Mouse (Mus musculus) activated CD4-positive, CD25-positive, alpha-beta regulatory T cell, adult 4 months (primary cell): ENCODE data around the gene Vash1. TPM values are rescaled to one million over a fixed set of nuclear protein-coding genes. Genes with fewer than 3 reads are reported as not detected.
A peak's percentile ranks its signal among the peaks of the same experiment; 100 is the strongest.

ENCODE experiments used
- ATAC-seq: one replicate; pipeline ENCODE4 v1.8.0; 2017
- polyA plus RNA-seq, 2 experiments: library from polyadenylated mRNA; unstranded; fragments of 100-300 nt; shearing (Covaris generic); gene quantifications; one replicate each; pipeline ENCODE4 v1.2.1; 2017

Vash1 gene
- polyA plus RNA-seq, 2 experiments from 2014 or later = 0.17 TPM; not detected in 1

DNA sequence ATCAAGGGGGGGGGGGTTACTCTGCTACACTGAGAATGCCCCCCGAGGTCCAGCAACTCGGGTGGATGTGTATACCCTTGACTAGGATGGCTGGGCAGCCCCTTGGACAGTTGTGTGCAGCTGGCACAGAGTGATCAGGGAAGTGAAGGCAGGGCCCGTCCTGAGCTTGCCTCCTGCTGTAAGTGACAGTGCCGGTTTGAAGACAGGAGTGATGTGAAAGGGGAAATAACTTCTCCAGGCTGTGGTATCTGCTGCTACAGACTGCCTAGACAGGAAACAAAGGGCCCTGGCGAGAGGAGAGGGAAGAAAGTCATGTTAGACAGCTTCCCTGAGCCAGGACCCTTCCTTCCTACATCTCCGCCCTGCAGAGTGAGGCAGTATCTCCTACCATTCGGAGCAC, 5.2 kb downstream of the Vash1 start:
- no peak for ATAC-seq

DNA sequence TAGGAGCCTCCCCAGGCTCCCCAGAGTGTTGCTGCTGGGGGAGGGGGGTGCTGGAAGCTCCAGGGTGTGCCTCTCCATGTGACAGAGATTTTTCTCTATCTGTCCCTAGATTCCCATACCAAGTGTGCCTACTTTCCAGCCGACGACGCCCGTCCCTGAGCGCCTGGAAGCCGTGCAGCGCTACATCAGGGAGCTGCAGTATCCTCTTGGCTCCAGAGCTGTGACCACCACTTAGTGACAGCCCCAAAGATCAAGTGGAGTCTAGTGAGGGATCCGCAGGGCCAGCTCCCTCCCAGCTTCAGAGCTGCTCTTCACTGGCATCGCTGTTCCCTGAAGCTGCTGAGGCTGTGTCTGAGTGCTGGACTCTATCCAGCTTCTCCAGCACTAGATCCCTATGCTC, 6.8 kb downstream of the Vash1 start:
- ATAC-seq = no peak

DNA sequence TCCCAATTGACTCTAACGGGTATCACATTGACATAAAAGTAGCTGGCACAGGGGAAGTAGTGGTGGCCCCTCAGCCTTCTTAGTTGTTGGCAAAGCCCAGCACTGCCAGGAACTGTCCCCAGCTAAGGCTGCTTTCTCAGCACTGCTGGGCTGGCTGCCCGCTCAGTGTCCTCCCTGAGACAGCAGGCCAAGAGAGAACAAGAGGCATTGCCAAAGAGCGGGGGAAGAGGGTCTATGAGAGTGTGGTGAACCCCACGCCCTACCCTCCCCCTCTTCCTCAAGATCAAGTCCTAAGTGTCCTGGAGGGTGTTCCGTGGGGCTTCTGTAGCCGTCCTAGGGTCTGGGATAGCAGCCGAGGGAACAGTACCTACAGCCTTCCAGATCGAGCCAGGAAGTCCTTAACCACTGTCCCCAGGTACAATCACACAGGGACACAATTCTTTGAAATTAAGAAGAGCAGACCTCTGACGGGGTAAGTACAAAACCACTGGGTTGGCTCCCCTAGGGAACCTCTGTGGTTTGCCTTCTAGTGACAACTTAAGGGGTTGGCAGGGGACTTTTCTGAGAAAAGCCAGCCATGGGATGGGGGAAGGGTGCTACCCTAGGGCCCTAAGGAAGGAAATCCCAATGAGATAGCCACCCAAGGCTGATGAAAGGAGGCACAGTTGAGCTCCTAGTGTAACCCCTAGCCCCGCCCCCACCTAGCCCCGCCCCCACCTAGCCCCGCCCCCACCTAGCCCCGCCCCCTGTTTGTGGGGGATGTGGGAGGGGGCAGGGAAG, 8.2 kb downstream of the Vash1 start:
- ATAC-seq = peak; percentile 63

DNA sequence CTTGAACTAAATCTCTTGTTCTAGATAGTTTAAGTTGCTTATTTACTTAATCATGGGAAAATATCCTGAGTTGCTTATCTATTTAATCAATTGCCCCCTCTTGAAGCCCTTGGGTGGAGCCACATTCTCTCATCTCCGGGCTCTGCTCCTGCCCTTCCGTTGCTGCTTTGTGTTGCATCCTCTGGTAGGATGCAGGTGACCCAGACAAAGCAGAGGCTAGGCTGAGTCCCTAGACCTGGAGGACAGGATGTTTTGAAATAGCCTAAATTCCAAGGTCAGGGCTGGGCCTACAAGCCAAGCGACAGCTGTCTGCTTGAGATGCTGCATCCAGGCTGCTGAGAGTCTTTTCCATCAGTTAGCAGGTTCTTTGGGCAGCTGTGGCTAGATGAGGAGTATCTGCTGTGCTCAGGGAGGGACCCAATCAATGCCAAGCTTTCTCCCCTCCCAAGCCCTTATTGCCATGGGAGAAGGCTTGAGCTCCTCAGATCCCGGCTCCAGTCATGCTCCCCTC, 9.0 kb downstream of the Vash1 start:
- ATAC-seq = no peak

DNA sequence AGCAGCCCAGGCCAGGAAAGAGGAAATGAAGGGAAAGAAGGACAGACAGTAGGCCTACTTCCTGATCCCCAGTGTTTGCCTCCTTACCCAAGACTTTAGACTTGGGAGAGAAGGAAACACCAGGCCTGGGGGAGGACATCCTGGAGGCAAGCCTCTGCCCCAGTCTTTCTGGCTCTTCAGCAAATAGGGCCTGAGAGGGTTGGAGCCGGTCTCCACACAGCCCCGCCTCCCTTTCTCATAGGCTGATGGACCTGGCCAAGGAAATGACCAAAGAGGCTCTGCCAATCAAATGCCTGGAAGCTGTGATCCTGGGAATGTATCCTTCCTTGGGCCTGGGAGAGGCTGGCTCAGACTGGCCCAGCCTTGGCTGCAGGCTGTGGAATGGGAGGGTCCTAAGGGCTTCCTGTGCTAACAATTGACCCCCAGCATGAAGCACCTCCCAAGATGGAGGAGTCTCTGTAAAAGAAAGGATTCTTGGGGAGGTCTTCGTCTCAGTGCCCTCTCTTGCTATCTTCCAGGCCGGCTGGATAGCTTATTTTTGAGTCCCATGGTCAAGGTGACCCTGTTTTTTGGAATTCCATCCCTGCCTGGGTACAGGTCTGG, 9.6 kb downstream of the Vash1 start:
- ATAC-seq = no peak

DNA sequence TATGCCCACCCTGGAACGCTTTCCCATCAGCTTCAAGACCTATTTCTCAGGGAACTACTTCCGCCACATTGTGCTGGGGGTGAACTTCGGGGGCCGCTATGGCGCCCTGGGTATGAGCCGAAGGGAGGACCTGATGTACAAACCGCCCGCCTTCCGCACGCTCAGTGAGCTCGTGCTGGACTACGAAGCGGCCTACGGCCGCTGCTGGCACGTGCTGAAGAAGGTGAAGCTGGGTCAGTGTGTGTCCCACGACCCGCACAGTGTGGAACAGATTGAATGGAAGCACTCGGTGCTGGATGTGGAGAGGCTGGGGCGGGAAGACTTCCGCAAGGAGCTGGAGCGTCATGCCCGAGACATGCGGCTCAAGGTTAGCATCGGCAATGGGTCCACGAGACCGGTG, 10.4 kb downstream of the Vash1 start:
- no peak for ATAC-seq

DNA sequence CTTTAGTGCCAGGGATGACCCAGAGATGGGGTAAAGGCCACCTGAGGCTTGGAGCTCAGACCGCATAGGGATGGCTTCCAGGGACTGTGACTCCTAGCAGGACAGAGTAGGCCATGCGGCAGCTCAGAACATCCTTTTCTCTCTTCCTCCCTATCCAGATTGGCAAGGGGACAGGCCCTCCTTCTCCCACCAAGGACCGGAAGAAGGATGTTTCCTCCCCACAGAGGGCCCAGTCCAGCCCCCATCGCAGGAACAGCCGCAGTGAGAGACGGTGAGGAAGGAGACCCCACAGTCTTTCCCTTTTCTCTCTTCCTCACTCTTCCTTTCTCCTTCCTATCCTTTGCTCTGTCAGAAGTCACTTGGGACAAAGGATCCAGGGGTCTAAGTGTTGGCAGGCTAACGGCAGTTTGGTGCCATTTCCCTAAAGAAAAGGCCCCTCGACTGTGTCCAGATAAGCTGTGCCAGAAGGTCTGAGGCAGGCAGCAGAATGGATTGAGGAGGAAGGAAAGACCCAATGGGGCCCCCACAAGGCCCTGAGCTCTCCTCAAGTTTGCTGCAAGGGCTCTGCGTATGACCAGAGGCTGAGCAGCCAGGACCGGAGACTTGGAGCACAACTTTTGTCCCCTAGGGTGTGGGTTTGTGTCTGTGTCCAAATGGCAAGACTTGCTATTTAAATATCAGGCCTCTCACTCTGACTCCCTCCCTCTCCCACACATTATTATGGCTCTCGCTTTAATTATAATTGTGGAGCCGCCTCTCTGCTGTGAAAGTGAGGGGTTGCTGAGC, 12.4 kb downstream of the Vash1 start:
- ATAC-seq = no peak

DNA sequence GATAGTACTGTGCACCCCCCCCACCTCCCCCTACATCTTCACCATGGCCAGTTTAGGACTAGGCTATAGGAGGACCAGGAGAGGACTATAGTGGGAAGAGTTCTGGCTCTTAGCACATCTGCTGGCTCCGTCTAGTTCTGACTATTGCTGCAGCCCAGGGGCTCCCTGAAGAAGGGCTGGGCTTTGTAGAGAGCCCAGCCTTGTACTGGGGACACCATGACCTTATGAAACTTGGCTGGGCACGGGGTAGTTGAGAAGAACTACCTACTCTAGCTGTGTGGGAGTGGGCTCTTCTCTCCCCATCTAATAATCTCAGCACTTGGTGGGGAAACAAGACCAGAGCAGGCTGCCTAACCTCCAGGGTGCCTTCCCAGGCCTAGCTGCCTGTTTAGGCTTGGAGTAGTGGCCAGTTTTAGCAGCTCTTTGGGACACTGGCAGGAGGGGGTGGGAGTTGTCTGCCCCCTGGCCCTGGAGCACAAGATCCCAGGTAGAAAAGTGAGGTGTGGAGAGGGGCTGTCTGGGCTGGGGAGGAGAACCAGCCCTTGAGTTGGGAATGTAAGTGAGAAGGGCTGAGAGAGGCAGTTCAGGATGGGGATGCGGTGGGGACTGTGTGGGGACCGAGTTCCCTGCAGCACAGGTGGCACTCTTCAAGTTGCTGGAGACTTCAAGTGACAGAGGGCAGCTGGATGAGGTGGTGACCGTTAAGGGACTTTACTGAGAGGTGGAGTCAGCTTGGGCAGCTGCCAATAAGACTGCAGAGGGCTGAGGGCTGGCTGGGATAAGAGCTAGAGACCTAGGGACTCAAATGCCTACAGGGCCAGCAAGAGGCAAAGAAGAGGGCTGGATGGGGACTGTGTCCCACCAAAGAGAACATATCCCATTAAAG, 14.2 kb downstream of the Vash1 start:
- ATAC-seq = no peak

DNA sequence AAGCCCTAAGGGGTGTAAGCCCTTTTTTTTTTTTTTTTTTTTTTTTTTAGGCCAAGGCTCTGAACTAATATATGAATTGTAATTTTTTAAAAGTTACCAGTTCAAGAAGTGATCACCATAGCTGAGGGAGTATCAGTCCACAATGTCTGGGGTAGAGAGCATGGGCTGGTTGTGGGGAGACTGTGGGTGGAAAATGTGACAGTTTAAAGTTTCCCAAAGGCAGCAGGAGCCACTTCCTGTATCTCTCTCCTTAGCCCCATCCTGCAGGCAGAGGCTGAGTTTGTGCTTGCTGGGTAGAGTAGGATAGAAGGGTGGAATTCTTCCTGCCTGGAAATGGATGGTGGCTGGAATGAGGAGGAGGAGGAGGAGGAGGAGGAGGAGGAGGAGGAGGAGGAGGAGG, 14.9 kb downstream of the Vash1 start:
- peak; percentile 76 for ATAC-seq

DNA sequence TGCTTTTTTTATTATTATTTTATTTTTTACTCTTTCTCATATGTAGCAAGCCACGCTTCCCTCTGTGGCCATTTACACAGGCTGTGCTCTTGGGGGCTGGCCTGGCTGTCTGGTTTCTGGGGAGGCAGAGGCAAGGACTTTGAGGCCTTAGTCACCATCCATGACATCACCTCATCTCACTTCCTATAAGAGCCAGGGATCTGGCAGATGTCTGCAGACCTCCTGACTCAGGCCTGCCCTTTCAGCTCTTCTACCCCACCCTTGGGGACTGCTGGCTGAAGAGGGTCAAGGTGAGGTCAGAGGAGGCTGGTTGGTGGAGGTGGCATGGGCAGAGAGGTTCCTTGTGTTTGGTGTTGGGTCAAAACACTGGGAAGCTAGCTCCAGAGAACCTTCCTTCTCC, 15.9 kb downstream of the Vash1 start:
- no peak for ATAC-seq

DNA sequence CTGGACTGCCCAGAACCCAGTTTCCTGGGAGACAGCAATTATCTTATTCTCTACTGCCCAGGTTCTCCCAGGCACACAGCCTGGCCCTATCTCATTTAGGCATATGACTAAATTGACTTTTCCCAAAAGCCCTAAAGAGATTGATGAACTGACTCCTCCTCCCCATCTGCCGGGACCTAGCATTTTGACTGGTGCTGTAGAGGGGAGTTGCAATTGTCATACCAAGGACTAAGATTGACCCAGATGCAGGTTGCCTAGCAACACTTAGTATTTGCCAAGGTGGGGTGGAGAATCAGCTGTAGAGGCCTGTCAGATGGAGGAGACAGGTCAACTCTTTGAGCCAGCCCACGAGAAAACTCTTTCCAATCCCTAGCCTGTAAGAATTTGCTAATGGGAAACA, 19.5 kb downstream of the Vash1 start:
- no peak for ATAC-seq

DNA sequence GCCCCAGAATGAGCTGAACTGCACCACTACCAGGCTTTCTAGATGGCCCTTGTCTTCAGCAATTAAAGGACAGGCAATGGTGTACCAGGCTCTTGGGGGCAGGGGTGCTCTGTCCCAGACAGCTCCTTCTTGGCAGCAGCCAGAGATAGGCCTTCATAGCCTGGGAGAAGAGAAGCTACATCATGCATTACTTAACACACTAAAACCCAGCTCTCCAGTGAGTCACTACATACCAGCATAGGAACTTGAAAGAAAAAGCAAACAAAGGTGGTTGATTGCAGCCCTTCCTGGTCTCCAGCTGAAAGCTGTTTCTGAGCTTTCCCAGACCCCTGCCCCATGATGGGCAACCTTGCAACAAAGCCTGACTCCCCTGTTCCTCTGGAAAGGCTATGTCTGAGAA, 20.0 kb downstream of the Vash1 start:
- ATAC-seq = no peak

DNA sequence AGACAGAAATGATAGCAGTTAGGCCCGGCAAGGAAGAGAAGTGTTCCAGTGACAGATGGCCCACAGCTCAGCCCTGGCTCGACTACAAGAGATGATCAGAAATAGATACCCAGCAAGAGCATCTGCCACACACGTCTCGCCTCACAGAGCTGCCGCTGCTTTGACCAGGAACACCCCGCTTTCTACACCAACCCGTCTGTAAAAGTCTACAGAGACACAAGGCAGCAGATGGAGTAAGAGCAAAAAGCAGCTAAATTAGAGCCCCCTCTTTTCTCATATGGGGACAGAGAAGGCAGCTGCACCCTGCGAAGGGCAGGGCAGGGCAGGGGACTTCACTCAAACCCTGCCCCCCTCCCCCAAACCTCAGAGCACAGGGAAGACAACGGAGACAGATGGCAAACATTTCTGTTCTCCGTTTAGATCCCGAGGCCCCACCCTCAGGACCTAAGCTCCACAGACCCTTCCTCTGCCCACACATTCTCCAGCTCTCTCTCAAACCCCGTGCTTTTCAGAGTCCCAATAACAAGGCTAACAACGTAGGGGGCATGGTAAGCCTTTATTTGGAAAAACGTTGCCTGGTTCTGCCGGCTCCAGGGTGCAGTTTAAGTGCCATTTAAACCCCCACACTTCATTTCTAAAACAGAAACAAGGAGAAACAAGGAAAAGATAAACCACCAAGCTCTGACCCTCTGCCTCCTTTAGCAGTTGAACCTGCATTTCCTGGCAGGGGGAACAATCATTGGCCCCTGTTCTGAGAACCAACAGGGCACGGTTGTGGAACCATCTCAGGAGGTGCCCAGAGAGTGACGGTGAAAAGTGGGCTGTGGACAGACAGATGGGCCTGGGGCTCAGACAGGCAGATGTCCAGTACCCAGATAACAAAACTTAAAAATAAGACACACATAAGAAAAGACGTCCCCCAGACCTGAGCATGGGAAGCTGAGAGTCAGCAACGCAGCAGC, 21.7 kb downstream of the Vash1 start:
- no peak for ATAC-seq

DNA sequence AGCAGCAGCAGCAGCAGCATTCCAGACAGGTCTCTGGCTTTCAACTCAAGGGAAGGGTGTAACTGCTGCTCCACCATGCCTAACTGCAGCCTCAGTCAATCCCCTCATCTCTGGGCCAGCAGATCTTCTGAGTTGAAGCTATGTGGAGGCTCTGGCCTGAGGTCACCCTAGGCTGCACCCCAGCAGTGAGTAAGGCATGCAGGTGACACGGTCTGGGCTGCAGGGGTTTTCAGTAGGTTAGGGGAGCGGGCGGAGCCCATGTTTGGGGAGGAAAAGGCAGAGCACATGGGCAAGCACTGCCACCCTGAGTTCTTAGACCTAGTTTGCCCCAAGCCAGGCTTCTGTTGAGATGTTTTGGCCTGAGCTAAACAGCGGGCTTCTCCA, 22.4 kb downstream of the Vash1 start:
- ATAC-seq = no peak

DNA sequence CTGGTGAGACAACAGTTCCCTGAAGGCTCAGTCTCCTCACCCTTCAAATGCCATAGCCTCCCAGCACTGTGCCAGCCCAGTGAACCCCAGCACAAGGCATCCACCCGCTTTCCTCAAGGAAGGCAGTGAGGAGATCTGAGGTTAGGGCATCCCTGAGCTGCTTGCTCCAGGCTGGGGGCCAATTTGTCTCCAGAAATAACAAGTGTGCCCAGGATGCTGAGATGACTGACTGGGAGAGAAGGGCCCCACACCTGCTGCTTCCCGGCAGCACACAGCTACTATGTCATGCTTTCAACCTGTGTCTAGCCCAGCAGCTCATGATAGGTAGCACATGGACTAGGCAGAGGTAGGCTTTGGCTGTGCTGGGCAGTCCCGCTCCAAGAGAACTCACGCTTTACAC, 23.0 kb downstream of the Vash1 start:
- ATAC-seq = no peak

DNA sequence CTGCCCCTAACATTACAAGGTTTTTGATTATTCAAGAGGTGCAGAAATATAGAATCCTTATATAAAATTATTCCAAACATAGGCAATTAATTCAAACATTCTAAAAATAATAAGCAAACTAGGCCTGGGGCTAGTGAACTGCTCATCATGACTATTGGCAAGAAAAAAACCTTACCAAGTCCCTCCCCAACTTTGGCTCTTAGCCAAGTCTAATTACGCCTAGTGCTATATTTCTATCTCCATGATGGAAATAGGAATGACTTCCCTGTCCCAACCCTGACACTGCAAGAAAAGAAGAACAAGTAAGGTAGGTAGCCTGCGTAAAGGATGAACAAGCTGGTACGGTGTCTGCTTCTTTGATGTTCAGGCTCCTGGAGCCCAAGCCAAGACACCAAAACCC, 24.2 kb downstream of the Vash1 start:
- ATAC-seq = no peak

DNA sequence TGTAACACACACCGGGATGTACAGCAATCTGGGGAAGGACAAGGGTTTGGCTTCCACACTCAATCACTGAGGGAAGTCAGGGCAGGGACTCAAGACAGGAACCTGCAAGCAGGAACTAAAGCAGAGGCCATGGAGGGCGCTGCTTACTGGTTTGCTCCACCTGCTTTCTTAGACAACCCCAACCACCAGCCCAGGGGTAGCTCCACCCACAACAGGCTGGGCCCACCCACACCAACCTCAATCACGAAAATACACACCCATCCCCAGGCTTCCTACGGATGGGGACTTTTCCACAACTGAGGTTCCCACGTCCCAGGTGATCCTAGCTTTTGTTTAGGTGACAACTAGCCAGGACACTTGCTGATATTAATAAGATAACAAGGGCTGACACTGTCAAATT, 27.3 kb downstream of the Vash1 start:
- no peak for ATAC-seq

DNA sequence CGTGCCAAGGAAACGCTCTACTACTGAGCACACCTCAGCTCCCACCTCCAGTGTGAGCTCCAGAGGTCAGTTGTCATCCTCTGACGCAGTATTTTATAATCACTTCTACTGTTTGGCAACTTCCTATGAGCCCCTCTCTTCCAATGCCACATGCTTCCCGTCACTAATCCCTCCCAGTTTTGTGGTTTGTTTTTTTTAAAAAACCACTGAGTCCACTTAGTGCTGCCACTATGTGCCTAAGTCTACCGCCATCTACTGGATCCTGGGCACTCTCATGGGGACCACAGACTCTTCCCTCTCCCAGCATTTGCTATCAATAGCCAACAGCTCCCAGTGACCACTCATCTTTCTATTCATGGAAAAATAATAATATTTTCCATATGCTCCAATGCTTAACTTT, 35.5 kb downstream of the Vash1 start:
- no peak for ATAC-seq

DNA sequence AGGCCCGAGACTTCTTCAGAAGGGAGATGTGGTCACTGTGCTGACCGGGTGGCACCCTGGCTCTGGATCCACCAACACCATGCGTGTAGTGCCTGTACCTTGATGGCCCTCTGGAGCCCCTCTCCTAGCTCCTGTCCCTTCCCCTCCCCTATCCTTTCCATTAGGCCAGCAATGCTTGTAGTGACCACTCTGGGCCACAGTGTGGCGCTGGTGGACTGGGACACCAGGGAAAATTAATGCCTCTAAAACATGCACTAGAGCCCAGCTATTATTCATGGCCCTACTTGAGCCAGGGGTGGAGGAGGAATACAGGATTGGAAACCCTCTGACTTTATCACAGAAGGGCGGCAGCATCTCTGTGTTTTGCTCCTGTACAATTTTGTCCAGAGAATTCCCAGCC, 36.9 kb downstream of the Vash1 start:
- no peak for ATAC-seq

DNA sequence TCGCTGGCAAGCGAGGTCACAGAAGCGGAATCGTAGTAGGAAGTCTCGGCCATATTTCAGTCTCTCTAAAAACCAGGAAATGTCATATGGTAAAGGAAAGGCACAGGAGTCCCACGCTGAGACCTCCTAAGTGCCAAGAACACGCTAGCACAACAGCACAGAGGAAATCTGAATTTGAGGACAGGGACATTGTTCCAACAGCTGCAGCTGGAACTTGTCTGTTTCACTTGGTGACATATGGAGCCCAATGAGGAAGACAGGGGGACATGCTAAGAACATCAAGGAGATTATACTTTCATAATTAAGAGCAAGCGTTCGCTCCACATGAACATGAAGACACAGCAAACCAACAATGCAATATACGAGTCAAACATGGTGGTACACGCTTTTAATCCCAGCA, 38.5 kb downstream of the Vash1 start:
- ATAC-seq = no peak

DNA sequence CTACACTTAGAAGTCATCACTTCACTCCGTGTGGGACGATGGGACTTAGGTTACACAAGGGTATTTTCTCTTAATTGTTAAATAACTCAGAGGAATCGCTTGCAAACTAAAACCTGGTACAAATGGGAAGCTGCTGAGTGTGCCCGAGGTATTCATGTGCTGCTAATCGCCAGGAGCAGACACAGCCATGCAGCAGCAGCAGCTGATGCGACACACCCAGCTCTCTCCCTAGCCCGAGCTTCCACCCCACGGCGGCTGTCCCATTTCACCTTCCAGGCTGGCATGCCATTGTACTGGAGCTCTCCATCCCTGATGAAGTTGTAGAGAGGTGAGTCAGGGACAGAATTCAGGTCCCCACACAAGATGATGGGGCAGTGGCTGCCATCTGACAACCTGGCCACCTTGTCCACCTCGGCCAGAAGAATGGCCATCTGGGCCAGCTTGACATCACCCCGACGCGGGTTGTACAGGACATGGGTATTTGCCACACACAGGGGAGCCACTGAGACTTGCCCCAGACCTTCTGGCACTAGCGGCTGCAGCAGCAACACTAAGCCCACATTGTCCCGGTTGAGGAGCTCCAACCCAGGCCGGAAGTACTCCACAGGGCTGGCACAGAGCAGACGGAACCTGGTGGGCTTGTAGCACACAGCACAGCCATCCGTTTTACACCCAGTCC, 41.6 kb downstream of the Vash1 start:
- ATAC-seq = no peak
